Mouse (Mus musculus): ENCODE results near the gene Cd4.

The Cd4 gene

DNA sequence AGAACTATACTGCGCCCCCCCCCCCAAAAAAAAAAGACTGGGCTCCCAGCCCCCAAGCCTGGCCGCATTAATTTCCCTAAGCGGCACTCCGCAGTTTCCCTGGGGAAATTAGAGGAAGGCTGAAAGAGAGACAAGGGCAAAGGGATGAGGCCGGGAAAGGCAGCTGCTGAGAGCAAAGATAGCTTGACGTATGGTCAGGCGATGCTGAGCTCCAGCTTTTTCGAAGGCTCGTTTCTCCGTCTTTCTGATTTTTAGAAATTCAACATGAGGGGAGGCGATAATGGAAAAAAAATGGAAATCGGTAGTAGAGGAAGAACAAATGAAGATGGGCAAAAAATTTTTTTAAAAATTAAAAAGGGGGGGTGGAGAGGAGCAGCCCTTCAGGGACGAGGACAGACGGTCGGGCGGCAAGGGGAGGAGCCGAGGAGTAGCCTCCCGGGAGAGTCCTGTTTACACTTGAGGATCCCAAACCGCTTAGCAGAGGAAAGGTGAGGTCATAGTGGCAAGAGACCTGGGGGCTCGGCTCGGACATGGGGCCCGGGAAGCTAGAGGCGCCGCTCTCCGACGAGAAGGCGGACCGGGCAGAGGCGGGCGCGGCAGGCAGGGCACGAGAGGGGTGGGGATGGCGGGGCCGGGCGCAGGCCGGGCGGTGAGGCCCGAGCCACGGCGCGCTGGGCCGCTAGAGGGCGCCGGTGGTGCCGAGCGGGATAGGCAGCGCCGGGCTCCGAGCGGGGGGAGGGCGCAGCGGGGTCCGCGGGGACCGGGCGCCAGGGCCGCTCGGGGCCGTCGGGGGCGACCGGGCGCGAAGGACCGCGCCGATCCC, 28.9 kb upstream of the Cd4 start:
- CTCF ChIA-PET = interaction anchor here (0.6 to 1.3 kb wide), 4 partner anchors 9 to 249 kb away, joined by 4 to 36 read pairs (median 5); partner anchors contain the start of gene Gapdh

DNA sequence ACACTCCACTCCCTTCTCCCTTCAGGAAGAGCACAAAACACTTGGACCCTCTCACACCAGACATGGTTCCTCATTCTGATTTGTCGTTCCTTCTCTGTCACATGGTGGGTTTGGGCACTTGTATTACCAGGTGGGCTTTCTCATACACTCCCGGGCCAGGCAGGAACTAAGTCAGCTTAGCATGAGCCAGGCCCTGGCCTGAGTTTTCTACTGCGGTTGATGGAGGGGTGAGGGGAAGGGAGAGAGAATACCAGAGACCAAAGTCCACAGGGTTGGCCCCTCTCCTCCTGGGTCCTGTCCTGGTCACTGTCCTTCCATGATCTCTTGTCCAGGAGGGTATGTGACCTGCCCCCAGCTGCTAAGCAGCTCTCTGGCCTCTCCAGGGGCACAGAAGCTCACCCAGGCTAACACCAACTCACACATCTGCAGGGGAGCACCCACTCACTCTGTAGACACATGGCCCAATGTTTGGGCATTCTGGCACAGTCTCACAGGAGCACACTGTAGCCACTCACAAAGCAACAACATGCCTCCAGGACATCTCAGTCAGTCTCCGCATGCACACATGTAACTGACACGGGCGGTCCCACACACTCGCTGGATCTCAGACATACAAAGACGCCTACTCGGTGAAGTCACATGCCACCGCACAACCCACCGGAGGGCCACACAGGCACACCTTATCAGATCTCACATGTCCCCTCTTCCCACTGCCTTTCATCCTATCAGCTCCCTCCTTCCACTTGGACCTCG, 28.1 kb upstream of the Cd4 start:
- CTCF ChIA-PET = interaction anchor here (0.8 to 1.3 kb wide), 2 partner anchors 8 to 44 kb away, joined by 6 to 36 read pairs; no protein-coding TSS in a partner anchor

- CTCF ChIA-PET = interaction anchor here (0.6 kb wide), 1 partner anchor 10 kb away, joined by 3 read pairs; no protein-coding TSS in a partner anchor
Observed at GRCm38 (mm10) chr6:124915160-124915941, 27.3 kb upstream of the Cd4 start.

DNA sequence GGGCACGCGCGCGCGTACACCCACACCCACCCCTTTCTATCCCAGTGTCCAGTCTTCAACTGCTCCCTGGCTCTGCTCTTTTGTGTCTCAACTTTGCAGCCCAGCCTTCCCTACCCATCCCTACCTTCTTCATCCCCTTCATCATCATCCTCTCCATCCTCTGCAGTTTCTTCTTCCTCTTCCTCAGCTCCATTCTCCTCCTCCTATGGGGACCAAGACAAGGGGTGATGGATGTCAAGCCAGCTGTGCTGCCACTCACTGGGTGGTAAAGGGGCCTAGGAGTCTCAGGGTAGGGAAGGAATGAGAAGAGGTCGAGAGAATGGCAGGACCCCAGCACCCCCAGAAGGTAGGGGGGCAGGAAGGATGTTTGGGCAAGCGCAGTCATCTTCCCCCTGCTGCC, 26.5 kb upstream of the Cd4 start:
- CTCF ChIA-PET = interaction anchor here (0.6 kb wide), 1 partner anchor 9 kb away, joined by 3 read pairs; no protein-coding TSS in a partner anchor

DNA sequence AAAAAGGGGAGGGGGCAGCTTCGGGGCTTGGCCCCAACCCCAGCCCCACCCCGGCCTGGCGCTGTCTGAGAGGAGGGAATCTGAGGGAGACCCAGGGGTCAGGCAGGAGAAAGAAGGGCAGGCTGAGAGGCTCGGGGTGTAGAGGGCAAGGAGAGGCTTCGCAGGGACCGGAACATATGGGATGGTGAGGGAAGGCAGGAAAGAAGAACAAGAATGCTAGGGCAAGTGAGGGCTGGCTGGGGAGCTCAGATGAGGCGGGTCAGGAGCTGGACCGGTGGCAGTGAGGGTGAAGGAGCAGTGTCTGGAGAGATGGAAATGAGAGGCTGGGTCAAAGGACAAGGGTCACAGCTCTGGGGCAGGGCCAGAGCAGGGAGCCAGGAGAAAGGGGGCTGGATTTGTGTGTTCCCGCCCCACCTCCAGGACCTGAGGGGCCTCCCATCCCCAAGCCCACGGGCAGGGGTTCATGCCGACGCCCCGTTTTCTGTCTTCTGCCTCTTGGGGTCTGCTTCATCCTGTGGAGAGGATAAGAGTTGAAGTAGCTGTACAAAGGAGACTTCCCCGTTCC, 25.8 kb upstream of the Cd4 start:
- CTCF ChIA-PET = no interaction called here

DNA sequence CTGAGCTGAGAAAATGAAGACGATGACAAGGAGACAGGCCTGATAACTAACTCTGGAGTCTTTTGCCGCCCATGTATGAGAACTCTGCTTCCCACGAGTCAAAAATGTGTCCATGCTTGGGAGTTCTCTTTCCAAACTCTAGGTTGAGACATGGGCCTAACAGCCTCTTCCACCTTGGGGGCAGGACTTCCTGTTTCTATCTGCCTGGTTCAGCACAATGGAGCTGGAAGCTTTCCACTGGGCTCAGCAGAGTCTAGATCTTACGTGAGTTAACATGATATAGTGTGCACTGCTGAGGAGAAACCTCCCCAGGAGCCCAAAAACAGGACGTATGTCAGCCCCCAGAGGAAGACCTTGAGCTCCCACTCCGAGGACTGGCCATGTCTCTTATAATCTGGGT, 25.2 kb upstream of the Cd4 start:
- CTCF ChIA-PET = no interaction called here

- CTCF ChIA-PET = interaction anchor here (0.6 kb wide), 3 partner anchors 21 to 239 kb away, joined by 5 to 11 read pairs (median 10); no protein-coding TSS in a partner anchor
Observed at GRCm38 (mm10) chr6:124911533-124912218, 23.7 kb upstream of the Cd4 start, which contains the start of gene Lag3. TSS of gene Lag3 (minus strand) at chr6:124911705.

- CTCF ChIA-PET = interaction anchor here (0.6 to 0.7 kb wide), 2 partner anchors 566 to 768 kb away, joined by 4 to 9 read pairs; no protein-coding TSS in a partner anchor
Observed at GRCm38 (mm10) chr6:124910032-124910431, 22.0 kb upstream of the Cd4 start.

GRCm38 (mm10) chr6:124907767-124908166, 19.7 kb upstream of the Cd4 start:
- CTCF ChIA-PET = interaction anchor here (0.7 to 1.0 kb wide), 3 partner anchors 9 to 169 kb away, joined by 3 to 6 read pairs (median 3); no protein-coding TSS in a partner anchor

DNA sequence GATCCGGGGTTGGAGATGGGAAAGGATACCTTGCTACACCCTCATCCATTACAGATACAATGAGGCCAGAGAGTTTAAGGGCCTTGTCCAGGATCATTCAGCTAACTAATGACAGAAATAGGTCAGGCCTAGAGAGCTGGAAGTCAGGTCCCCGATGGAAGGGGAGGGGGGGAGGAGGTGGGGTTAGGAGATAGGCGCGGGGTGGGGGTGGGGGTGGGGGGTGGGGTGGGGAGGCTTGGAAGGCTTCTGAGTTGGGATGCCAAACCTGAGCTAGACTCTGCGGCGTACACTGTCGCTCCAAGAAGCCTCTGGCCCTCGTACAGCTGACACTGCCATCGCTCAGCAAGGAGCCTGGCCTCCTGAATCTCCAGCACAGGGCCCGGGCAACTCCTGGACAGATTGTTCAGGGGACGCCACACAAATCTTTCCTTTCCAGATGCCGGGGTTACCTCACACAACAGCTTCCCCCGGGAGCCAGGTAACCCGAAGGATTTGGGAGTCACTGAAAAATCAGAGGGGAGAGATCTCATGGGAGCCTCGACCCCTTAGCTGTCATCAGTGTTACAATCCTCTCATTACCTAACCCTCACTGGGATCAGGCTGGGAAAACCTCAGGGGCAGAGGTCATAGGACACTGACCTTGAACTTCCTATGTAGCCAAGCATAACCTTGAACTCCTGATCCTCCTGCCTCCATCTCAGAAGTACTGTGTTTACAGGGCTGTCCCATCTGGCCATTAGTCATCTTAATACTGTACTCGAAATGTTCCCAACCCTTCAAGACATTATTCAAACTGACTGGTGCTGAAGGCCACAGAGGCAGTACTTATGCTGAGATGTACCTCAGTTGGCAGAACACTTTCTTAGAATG, 17.2 kb upstream of the Cd4 start:
- CTCF ChIA-PET = interaction anchor here (1.2 to 1.3 kb wide), 3 partner anchors 10 to 12 kb away, joined by 3 to 4 read pairs (median 3); no protein-coding TSS in a partner anchor

DNA sequence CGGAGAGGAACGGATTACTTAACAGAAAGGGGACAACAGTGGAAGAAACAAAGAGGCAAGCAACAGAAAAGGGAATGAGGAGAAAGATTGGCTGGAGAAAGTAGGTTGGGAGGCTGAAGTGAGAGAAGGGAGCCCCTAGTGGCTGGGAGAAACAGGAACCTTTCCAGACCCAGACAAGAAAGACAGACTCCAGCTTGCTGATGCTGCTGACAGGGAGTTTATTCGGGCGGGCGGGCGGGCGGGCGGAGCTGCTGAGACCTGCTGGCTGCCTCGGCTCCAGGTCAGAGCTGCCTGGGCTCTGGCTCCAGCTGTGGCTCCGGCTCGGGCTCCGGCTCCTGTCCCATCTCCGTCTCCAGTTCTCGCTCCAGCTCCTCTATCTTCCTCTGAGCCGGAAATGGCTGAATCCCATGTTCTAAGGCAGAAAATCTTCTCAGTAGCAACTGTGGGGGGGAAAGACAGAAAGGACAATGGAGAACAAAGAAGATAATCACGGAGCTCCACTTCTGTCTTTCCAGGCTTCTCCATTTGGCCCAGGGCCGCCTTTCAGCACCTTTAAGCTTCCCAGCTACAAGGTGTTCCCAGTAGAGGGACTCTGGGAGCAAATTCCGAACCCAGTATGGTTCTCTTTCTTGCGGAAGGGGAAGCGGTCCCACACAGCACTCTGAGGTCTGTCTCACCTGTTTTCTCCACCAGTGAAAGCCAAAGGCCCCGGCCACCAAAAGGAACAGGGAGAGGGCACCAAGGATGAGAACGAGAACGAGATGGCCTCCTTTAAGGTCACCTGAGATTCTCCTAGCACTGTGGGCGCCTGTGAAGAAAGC, 16.4 kb upstream of the Cd4 start:
- CTCF ChIA-PET = interaction anchor here (0.6 to 2.1 kb wide), 6 partner anchors 10 to 125 kb away, joined by 3 to 10 read pairs (median 3); no protein-coding TSS in a partner anchor

DNA sequence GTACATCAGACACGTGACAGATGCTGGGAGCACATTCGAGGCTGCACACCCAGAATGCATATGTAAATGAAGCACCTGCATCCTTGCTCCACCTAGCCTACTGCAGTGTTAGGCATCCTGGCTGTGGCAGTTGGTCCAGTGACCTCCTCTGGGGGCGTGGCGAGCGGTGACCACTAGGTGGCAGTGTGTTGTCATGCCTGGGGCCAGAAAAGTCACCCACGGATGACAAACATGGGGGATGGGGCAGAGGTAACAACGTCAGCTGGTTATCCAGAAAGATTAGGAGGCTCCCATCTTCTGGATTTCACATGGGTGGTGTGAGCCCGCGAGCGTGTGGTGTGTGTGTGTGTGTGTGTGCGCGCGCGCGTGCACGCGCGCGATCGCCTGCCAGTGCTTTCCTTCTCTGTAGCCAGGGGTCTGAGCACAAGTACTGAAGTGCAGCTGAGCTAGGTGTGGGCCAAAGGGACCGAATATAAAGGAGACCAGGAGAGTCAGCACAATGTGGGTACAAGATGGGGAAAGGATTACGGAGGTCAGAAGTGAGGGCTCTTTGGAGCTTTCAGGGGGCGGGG, 15.6 kb upstream of the Cd4 start:
- CTCF ChIA-PET = interaction anchor here (0.6 to 2.1 kb wide), 7 partner anchors 11 to 1519 kb away, joined by 3 to 10 read pairs (median 4); no protein-coding TSS in a partner anchor

DNA sequence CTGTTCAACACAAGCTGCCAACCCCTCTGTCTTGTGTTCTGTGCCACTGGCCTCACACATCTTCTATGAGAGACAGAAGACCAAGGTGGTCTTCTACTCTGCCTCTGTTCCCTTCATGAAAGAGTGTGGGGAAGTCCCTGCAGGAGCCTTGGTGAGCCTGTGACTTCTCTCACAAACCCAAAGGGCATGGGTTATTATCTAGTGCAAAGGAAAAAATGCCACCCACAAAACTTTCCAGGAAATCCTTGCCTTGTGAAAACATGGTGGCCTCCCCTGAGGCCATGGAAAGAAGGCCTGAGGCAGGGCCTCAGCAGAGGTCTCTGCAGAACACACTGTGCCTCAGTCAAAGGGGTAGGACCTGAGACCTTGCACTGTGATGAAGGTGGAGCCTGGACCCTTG, 13.8 kb upstream of the Cd4 start:
- CTCF ChIA-PET = interaction anchor here (1.0 to 2.1 kb wide), 2 partner anchors 9 to 31 kb away, joined by 3 to 10 read pairs; no protein-coding TSS in a partner anchor

DNA sequence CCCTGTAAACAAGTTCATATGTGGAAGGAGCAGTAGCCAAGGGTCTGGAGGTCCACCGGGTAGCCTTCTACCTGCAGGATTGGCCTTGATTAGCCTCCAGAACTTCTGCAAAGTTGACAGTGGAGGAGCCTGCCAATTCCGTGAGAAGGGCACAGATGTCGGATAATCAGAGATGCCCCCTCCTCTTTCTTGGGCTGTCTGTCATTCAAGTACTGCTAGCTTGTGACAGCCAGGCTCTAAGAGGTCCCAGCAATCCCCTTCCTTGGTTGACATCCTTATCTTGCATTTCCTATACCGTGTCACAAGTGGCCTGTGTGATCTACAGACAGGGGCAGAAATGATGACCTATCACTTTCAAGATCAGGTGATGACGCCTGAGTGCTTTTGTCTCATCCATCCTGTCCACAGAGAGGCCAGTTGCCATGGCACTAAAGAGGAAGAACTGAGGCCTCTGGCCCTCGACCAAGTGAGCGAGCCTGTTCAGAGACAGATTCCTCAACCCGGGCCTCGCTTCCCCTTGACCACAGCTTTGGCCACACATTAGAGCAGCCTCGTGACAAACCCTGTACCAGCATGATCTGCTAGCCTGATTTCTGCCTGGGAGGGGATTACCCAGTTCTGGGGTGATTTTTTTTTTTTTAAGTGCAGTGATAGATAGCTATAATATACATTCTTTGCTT, 12.9 kb upstream of the Cd4 start:
- CTCF ChIA-PET = interaction anchor here (0.5 to 0.6 kb wide), 2 partner anchors 36 to 334 kb away, joined by 3 to 4 read pairs; no protein-coding TSS in a partner anchor

DNA sequence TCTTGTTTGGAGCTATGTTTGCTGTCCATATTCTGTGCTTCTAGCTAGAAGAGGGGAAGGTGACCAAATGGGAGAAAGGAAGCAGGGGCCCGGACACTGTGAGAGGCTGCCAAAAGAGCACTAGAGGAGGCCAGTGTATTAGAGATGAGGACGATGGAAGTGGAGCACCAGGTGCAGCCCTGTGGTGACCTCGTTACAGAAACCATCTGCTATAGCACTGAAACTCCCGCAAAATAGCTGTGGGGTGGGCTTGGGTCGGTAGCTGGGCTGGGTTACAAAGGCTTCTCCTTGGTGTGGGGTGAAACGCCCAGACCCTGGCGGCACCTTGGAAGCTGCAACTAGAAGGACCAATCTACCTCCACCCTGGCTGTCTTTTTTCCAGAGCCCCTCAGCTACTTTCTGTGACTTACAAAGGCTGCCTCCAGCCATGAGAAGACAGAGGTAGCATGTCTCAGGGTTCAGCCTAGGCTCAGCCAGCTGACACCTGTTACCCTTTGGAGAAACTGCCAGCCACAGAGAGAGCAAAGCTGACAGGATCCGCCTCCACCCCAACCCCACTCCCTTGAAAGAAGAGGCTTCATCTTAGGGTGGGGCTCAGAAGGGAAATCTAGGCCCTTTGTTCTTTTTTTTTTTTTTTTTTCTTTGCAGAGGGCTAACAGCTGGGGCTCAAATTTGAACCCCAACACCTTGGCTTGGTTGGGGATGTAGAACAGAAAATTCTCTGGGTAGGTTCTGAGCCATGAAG, 12.2 kb upstream of the Cd4 start:
- CTCF ChIA-PET = interaction anchor here (0.5 to 0.7 kb wide), 3 partner anchors 36 to 335 kb away, joined by 3 to 7 read pairs (median 4); no protein-coding TSS in a partner anchor

GRCm38 (mm10) chr6:124898359-124898758, 10.3 kb upstream of the Cd4 start:
- CTCF ChIA-PET = no interaction called here

Data from spleen, embryonic (tissue).